Mouse (Mus musculus) cerebral cortex, adult 2 months (tissue): ENCODE measurements around the gene Serpine2.

Source experiments
- WGBS: fragments of 180-500 bp; shearing (Covaris S2); methylation state at CpG from one replicate; pipeline ENCODE4 v1.1.7; 2018; 5-methylcytosine and 5-hydroxymethylcytosine counted together

Serpine2 gene

DNA sequence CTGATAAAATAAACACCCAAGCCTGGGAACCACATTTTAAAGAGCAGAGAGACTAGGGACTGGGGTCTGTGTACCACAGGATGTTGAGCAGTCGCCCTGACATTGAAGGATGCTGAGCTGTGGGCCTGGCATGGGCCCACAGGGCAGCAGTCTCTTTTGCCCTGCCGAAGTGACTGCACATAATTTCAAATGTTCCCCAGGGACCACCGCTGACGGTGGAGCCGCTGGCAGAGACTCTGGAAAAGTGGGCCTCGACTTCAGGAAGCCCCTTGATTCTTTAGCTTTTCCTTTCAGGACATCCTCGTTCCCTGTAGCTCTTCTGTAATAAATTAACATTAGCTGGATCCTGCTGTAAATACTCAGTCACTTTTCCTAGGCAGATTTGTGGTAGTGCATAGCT lies 103.8 kb downstream of the Serpine2 start:
- WGBS: 70% methylated on average over 7 of the region's 7 CpGs

DNA sequence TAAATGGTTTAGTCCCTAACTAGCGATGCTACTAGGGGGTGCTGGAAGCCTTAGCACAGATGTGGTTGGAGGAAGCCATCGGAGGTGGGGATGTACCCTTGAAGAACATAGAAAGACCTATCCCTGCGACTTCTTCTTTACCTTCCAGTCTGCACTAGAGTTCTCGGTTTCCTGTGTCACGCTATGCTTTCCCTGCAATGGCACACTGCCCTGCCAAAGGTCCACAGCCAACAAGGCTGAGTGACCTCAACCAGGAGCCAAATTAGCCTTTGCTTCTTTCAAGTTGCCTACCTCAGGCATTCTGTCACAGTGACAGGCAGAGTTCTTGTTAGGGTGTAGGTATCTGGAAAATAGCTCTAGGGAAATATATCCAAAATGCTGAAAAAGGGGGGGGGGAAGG lies 104.6 kb downstream of the Serpine2 start:
- 81% methylated on average over 5 of the region's 5 CpGs for WGBS

DNA sequence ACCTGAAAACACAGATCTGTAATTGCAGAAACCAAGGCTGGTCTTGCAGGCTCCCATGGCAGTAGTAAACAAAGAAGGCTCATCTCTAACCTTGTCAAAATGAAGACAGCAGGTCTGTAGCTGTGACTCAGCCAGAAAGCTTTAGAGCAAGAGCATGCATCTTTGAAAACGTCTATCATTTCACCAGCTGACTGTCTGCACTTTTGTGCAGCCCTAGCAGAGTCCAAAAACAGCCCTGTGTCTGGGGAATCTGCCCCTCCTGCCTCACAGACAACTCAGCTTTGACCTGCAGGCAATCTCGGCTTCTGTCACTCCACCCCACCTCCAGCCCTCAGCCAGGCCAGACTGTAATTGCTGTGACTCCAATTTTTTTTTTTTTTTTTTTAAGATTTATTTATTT lies 105.6 kb downstream of the Serpine2 start:
- 42% methylated on average over 2 of the region's 2 CpGs for whole genome bisulfite sequencing

DNA sequence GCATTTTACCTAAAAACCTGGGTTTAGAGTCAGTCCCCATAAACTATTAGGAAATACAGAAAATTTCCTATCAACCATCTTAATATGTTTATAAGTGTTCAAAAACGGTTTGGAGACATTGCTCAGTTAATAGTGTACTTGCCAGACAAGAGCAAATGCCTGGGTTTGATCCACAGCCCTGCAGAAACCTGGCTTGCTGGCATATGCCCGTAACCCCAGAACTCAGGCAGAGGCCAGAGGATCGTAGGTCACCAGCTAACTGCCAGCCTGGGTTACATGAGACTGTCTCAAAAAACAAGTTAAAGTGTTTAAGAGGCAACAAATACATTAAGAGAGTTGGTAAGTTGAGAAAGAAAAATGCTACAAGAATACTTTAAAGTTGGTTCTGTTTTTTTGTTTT lies 106.0 kb downstream of the Serpine2 start:
- 94% methylated on average over 3 of the region's 3 CpGs for WGBS

DNA sequence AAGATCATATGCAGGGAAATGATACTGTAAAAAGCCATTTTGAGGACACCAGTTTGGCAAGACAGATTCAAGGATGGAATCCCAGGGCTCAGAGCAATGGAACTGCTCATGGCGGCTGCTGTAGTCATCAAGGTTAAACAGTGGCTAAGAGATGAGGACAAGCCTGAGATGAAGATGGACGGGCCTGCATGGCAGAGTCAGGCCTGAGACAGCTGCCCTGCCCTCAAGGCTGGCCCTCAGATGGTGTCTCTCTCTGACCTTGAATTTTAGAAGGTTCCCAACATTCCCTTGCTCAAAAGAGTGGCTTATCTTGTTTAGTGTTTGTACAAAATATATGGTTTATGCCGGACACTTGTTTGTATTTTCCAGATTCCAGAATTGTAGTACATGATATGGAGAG lies 107.5 kb downstream of the Serpine2 start:
- WGBS: 93% methylated on average over 3 of the region's 3 CpGs

DNA sequence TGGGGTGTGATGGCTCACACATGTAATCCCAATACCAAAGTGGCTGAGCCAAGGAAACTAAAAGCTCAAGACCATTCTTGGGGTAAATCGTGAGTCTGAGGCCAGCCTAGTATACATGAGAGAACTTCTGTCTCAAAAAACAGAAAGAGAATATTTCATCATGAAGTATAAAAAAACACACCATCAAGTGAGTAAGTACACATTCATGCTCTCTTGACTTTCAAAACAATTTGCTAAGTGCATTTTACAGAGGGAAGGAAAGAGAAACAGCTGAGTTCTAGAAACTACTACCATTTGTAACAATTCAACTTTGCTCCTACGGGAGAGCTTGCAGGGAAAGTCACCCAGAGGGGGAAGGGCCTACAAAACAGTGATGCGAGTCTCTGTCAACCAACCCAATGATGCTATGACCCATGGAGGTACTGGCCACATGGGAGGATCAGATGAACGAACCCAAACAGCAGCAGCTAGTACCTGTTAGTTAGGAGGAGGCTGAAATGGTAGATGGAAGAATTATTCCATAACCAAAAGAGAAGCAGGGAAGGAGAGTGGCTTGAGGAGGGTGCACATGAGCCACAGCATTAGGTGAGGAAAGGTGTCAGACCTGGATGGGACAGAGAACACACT lies 108.2 kb downstream of the Serpine2 start:
- 78% methylated on average over 4 of the region's 4 CpGs for WGBS

DNA sequence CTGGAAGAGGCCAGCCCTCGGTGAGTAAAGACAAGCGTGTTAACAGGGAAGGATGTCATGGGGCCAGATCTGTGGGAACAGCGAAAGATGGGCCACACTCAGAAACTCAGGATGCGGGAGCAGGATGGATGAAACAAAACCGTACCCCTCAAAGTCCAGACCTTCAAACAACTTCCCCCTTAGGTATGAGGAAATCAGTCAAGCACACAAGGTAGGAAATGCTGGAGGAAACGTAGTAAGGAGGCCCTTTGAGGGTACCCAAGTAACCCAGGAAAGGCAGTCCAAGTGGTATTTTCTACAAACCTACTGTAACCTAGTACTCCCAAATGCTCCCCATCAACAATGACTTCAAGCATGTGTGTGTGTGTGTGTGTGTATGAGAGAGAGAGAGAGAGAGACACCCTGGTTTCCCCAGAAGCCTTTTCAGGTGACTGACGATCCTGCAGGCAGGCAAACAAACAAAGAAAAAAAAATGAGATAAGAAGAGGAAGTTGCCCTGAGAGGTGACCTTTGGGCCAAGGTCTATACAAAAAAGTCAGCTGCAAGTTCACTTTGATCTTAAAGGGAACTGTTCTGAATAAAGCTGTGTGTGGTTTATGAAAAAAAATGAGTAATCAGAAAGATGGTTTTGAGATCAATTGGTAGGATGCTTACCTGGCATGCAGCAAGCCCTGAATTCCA lies 108.8 kb downstream of the Serpine2 start:
- WGBS: 89% methylated on average over 7 of the region's 7 CpGs

DNA sequence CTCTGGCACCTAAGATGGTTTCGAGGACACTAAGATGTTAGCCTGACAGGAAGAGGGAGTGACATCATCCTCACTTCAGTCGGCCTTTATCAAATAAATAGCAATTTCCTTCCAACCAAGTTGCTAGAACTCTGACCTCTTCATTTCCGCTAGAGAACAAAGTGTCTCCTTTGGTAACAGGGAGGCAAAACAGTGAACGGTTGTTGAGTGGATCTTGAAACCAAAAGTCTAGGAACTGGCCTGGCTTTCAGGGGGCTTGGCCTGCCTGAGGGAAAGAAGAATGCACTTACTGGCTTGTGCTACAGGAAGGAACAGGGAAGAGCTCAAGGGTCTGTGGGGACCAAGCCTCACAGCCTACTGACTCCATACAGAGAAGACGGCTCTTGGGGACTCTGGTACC lies 109.8 kb downstream of the Serpine2 start:
- WGBS: 61% methylated on average over 5 of the region's 5 CpGs

DNA sequence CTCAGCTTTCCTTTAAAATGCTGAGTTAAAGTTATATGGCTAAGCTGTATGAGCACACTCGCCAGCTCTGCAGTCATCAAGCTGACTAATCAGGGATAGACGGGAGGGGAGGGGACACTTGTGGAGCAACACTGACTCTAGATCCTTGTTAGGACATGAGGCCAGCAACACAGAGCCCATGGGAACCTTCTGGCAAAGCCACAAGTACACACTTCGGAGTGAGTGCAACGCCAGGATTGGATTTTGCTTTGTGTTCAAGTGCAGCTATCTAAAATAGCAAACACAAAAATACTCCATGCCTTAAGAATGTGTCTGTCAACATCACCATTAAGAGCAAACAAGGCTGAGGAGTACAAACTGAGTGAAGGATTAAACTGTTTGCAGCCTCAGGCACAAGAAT lies 114.9 kb downstream of the Serpine2 start:
- WGBS: 59% methylated on average over 4 of the region's 4 CpGs
